11 mouse cellular contexts compared by ENCODE assay signal in genomic region chr7:28562371-28562770, GRCm38 (mm10).
DNase-seq lines count a peak whose midpoint lies in the region.
"Had no signal": no experiment of that assay in that cellular context is flagged by ENCODE, and none has a peak within 500 bp of the region (broad histone marks: within the 10 kb centered on the region; RNA-seq: fewer than 3 reads in every experiment).

No protein-coding gene starts in this region.

- DNase-seq in brain, adult 2 months (ENCODE audit: low read depth, low spot score), result peak; percentile 81
- peak; percentile 70 to 71 for DNase-seq in cerebellum, adult 18-20 months
- peak; percentile 74 for DNase-seq in cerebellum, adult 9-11 months
- peak; percentile 63 to 68 for DNase-seq in cerebellum, postnatal 36 days
- DNase-seq in spleen, postnatal 10 days (ENCODE audit: low spot score in 2 of 2), result no peak
- DNase-seq in kidney, adult 11 months, result no peak
- no peak for DNase-seq in frontal cortex, postnatal 10 days (ENCODE audit: low spot score in 2 of 2)
- DNase-seq: adrenal gland, postnatal 10 days; gastrocnemius, postnatal 14 days; heart, adult 2 months; kidney, adult 8-10 months had no signal

Comparison
In these comparisons a context has a peak if more than half of its experiments do, and no peak if none do; other contexts are left out.
1. DNase-seq: peak in brain, adult 2 months (single experiment), cerebellum, adult 18-20 months (2 of 2), cerebellum, adult 9-11 months (single experiment) and cerebellum, postnatal 36 days (2 of 2); none in spleen, postnatal 10 days (0 of 2), kidney, adult 11 months (single experiment) and frontal cortex, postnatal 10 days (0 of 2).